Mouse (Mus musculus) thymus, adult 2 months (tissue): ENCODE data around the gene B3glct. TPM values are rescaled to one million over a fixed set of nuclear protein-coding genes. Genes with fewer than 3 reads are reported as not detected.

ENCODE experiments used
- DNase-seq: peaks from one replicate; pipeline ENCODE4 v3.0.0; 2021
- H3K27ac ChIP-seq: fragments of 200-500 bp; 2 replicates; pipeline ENCODE4 v1.5.1; 2012; ENCODE audit warnings: low read length, control low read depth; ENCODE audit not compliant: control insufficient read depth, insufficient read depth
- H3K27me3 ChIP-seq: fragments of 200-500 bp; 2 replicates; pipeline ENCODE4 v1.6.1; 2012; ENCODE audit warnings: mild to moderate bottlenecking, low read length, moderate library complexity, mixed read lengths; ENCODE audit not compliant: control insufficient read depth, insufficient read depth
- H3K36me3 ChIP-seq: fragments of 200-500 bp; 2 replicates; pipeline ENCODE4 v1.6.1; 2012; ENCODE audit warnings: mild to moderate bottlenecking, low read length, moderate library complexity; ENCODE audit not compliant: control insufficient read depth, insufficient read depth
- H3K4me1 ChIP-seq: fragments of 200-500 bp; replicated peaks from 2 replicates; pipeline ENCODE4 v1.6.1; 2012; ENCODE audit warnings: low read length; ENCODE audit not compliant: control insufficient read depth, insufficient read depth
- H3K4me3 ChIP-seq: fragments of 200-500 bp; 2 replicates; pipeline ENCODE4 v1.5.1; 2012; ENCODE audit warnings: mild to moderate bottlenecking, low read length, control low read depth, moderate library complexity; ENCODE audit not compliant: control insufficient read depth, insufficient read depth
- CTCF ChIP-seq: fragments of 200-500 bp; IDR thresholded peaks from 2 replicates; pipeline ENCODE4 v1.5.1; 2012; ENCODE audit warnings: mild to moderate bottlenecking, control low read depth, low read length, moderate library complexity, borderline replicate concordance; ENCODE audit not compliant: control insufficient read depth, poor library complexity, insufficient read depth; ENCODE audit errors: extremely low read depth
- POLR2A ChIP-seq: fragments of 200-500 bp; IDR thresholded peaks from 2 replicates; pipeline ENCODE4 v1.6.1; 2012; ENCODE audit warnings: mild to moderate bottlenecking, low read length, control low read depth, moderate library complexity; ENCODE audit not compliant: control insufficient read depth, poor library complexity, insufficient read depth; ENCODE audit errors: extremely low read depth
- WGBS: fragments of 180-500 bp; shearing (Covaris S2); methylation state at CpG from one replicate; pipeline ENCODE4 v1.1.7; 2018; 5-methylcytosine and 5-hydroxymethylcytosine counted together
- polyA plus RNA-seq: library from polyadenylated mRNA; depleted of rRNA; stranded (reverse); fragments of >200 nt; gene quantifications from 2 replicates; pipeline ENCODE4 v1.2.3, GENCODE M21; 2012

The B3glct gene
- polyA plus RNA-seq, 1 experiment: 4.1 TPM

DNA sequence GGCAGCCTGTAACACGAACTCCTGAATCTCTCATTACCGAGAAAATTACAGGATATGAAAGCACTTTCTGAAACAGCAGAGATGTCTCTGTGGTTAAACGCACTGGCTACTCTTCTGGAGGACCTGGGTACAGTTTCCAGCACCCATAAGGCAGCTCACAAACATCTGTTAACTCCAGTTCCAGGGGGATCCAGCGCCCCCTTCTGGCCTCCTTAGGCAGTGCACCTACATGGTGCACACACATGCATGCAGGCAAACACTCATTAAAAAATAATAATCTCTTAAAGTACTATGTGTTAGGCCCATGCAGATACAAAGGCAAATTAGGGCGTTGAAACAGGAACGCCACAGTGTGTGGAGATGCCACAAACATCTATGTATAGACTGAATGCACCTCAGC, 16.6 kb upstream of the B3glct start:
- no peak overlapping the region for H3K27ac ChIP-seq
- no peak for TF ChIP-seq POLR2A
- TF ChIP-seq CTCF: no peak
- WGBS: 93% methylated on average over 6 of the region's 6 CpGs
- H3K4me1 ChIP-seq: no peaks in the 10 kb centered on the region
- DNase-seq: no peak
- no peaks in the 10 kb centered on the region for H3K27me3 ChIP-seq
- H3K4me3 ChIP-seq: no peak overlapping the region
- H3K36me3 ChIP-seq: no peaks in the 10 kb centered on the region

DNA sequence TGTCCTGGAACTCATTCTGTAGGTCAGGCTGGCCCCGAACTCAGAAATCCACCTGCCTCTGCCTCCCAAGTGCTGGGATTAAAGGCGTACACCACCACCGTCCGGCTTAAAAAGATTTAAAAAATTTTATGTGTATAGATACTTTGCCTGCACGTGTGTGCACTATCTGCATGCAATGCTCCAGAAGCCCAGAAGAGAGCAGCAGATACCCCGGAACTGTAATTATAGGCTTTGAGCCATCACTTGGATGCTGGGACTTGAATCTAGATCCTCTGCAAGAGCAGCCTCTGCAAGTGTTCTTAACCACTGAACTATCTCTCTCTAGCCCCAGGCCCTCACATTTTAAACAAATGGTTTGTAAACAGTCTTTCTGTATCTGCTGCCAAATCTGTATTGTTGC, 15.1 kb upstream of the B3glct start:
- H3K27me3 ChIP-seq: no peaks in the 10 kb centered on the region
- H3K27ac ChIP-seq: no peak overlapping the region
- no peak for TF ChIP-seq POLR2A
- TF ChIP-seq CTCF: no peak
- H3K36me3 ChIP-seq: no peaks in the 10 kb centered on the region
- no peak overlapping the region for H3K4me3 ChIP-seq
- no peaks in the 10 kb centered on the region for H3K4me1 ChIP-seq
- no peak for DNase-seq
- WGBS: 94% methylated on average over 6 of the region's 6 CpGs

DNA sequence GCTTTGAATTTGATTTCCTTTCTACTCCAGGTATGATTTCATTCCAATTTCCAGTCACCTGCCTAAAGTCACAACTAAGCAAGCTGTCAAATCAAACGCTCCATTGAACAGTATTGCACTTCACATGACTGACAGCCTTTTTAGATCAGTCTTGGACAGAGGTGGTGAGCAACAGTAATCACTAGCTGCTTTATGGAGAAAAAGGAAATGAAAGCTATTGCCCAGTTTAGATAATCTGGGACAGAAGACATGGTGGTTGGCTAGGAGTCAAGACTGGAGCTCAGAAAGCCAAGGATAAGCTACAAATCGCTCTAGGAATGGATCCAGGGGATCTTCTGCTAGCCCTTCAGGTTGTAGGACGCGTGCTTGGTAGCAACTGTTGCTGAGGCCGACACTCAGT, 14.6 kb upstream of the B3glct start:
- H3K4me3 ChIP-seq: no peak overlapping the region
- H3K36me3 ChIP-seq: no peaks in the 10 kb centered on the region
- no peaks in the 10 kb centered on the region for H3K27me3 ChIP-seq
- DNase-seq: no peak
- 89% methylated on average over 5 of the region's 5 CpGs for WGBS
- TF ChIP-seq POLR2A (no peak), CTCF (no peak)
- H3K4me1 ChIP-seq: no peaks in the 10 kb centered on the region
- no peak overlapping the region for H3K27ac ChIP-seq

DNA sequence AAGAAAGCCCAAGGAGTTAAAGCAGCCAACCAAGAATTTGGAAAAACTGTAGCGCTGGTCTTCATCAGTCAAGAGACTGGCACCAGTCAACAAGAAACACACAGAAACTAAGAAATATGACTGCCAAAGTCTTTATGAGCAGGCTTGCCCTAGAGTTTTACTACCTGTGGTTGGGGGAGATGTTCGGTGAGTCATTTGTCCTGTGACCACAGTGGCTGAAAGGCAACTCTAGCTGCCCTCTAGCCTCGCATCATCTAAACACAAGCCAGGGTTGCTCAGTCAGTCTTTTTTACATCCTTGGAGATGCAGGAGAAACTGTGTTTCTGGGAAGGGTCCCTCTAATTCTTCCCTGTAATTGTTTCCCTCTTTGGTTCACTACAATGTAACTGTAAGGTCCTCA, 834 bp upstream of the B3glct start:
- 89% methylated on average over 3 of the region's 3 CpGs for WGBS
- Histone ChIP-seq H3K27me3 (no peaks in the 10 kb centered on the region; the same call in 1 of the 2 replicates), H3K4me1 (peaks cover 8% of the 10 kb centered on the region), H3K36me3 (no peaks in the 10 kb centered on the region), H3K27ac (no peak overlapping the region), H3K4me3 (no peak overlapping the region)
- no peak for DNase-seq
- TF ChIP-seq POLR2A (no peak), CTCF (no peak)

DNA sequence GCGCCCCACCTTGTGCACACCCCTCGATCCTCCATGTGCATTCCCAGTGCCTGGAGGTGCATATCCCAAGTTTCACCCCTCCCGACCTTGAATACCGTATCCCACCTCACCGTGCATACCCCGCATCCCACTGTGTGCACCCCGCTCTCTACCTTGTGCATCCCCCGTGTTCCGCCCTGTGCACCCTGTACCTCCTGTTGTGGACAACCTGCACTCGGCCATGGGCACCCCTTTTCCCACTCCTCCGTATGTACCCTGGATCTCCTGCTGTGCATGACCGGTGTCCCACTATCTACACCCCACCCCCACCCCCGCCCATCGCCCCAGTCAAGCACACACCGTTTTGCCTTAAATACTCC, 939 bp downstream of the B3glct start:
- Histone ChIP-seq H3K4me3 (peak overlapping the region; percentile 67), H3K27me3 (no peaks in the 10 kb centered on the region; the same call in 1 of the 2 replicates), H3K4me1 (peaks cover 8% of the 10 kb centered on the region), H3K27ac (no peak overlapping the region), H3K36me3 (no peaks in the 10 kb centered on the region)
- 18% methylated on average over 15 of the region's 15 CpGs for WGBS
- DNase-seq: no peak
- no peak for TF ChIP-seq POLR2A
- TF ChIP-seq CTCF: no peak

DNA sequence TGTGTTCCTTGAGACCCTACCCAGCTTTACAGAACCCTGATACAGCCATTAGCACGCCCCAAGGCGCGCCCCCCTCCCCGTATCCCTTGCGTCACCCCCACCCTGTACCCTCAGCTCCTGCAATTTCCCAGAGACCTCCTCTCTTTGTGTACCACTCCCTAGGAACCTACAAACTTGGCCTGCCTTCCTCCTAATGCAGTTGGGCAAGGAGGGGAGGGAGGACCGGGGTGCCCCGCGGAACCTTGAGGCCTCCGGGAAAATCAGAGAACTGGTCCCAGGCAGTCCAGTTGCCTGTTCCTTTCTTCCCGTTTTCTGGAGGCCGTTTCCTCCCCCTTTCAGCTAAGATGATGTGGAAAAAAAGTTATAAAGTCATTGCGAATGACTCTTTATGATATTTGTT, 1.3 kb downstream of the B3glct start:
- no peaks in the 10 kb centered on the region for H3K36me3 ChIP-seq
- no peak overlapping the region for H3K4me3 ChIP-seq
- no peak for DNase-seq
- TF ChIP-seq CTCF (no peak), POLR2A (no peak)
- 60% methylated on average over 12 of the region's 12 CpGs for WGBS
- no peaks in the 10 kb centered on the region; the same call in 1 of the 2 replicates for H3K27me3 ChIP-seq
- H3K4me1 ChIP-seq: peaks cover 8% of the 10 kb centered on the region
- no peak overlapping the region for H3K27ac ChIP-seq

DNA sequence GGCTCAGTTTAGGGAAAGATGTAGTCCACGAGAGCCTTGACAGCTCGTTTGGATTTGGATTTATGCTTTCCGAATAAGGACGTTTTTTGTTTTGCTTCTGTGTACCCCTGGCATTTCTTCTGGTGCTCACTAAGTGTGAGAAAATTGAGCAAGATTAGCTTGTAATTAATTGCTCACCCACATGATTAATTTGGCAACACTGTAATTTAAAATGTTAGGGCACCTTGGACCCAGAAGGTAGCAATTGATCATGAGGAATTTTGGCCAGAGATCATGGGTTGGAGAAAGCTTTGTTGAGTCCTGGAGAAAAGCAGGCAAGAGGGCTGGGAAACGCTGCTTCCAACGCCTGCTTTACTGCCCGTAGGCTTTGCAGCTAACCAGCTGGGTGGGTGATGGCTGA, 1.9 kb downstream of the B3glct start:
- H3K27ac ChIP-seq: no peak overlapping the region
- WGBS: 94% methylated on average over 7 of the region's 7 CpGs
- H3K36me3 ChIP-seq: no peaks in the 10 kb centered on the region
- TF ChIP-seq POLR2A: no peak
- TF ChIP-seq CTCF: no peak
- H3K4me3 ChIP-seq: no peak overlapping the region
- DNase-seq: no peak
- no peaks in the 10 kb centered on the region; the same call in 1 of the 2 replicates for H3K27me3 ChIP-seq
- H3K4me1 ChIP-seq: peaks cover 8% of the 10 kb centered on the region
